Mouse (Mus musculus) bone marrow macrophage, adult 2 months (primary cell): Measurements from ENCODE around the gene Cpa5.

Experiments used
- CTCF ChIP-seq: IDR thresholded peaks from 2 replicates; pipeline ENCODE4 v1.5.1; 2012; ENCODE audit warnings: low read depth, mild to moderate bottlenecking, low read length, moderate library complexity
- POLR2A ChIP-seq: IDR thresholded peaks from 2 replicates; pipeline ENCODE4 v1.6.1; 2012; ENCODE audit warnings: mild to moderate bottlenecking, low read depth, low read length, borderline replicate concordance

- TF ChIP-seq POLR2A (no peak), CTCF (no peak)
Measured at GRCm38 (mm10) chr6:30564051-30564450, 46.8 kb upstream of the Cpa5 start.
